Mouse (Mus musculus): ENCODE data around the gene Gm49416.
"Not testable (repeated sequence)": the region's sequence is repeated elsewhere in the genome, so short reads cannot be mapped to it uniquely, and the experiment has no call there.

Gm49416 gene

DNA sequence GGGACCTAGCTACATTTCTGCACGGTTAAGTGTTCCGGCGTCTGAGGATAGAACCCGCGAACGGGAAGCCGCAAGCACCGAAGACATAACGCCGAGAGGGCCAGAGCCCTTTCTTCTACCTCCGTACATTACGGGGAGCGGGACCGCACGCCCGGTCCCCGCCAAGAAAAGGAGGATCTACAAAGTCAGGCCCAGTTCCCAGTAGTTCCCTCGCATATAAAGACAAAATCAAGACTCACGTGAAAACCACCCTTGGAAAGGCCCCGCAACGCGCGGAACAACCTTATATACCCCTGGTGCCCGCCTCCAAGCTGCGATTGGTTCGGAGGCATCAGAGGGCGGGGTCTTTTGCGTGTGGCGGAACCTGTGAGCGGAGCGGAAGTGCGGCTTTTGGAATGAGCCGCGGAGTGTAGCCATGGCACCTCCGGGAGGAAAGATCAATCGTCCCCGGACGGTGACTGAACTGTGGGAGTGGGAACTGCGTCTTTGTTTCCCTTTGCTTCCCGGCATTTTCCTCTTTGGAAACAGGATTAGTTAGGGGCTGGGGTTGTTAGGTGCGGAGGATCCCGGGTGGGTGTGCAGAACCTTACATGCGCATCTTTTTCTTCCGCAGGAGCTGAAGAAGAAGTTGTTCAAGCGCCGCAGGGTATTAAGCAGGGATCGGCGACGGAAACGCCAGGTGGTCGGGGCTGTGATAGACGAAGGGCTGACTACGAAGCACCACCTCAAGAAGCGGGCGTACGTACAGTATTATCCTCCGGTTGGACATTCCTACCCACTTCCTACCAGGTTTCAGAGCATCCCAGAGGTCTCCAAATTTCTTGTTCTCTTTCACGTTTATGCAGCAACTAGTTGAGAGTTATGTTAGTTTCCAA lies at the start of gene Gm49416, which contains the start of gene 1810009A15Rik:
Gene Gm49416, plus strand, starts transcription at position 416 of the 875 bp plus-strand sequence.
Gene 1810009A15Rik, plus strand, starts transcription at position 343 of the 875 bp plus-strand sequence.
- DNase-seq (ENCODE audit: extremely low spot score, low read depth, low spot score), result peak; percentile 86

DNA sequence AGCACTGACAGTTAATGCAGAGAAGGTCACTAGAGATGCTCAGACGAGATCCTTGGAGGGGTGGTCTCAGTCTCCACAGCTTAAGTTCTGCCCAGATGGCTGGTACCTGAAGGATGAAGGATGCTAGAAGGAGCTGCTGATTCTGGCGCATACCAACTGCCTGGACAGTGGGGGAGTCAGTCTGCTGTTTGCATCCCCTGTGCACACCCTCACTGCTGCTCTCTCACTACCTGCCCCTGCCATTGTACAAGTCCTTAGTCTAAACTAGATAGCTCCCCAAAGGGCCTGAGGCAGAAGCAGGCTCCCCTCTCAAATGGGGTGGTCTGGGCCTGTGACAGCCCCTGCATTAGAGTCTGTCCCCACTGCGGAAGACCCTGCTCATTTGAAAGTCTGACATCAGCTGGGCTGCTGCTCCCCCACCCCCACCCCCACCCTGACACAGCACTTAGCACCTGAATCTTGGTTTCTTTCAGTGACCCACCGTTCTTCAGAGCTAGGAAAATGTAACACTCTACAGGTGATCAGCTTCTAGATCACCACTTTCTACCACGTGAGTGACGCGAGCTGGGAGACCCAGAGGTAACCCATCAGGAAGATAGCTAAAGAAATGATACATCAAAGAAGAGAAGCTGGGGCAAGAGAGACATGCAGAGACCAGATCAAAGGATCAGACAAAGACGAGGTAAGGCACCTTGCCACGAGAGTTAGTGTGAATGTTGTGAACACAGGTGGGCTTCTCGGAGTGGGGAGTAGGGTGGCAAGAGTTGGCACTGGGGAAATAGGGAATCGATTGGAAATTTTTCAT lies 49.4 kb upstream of the Gm49416 start, which contains the start of gene Gng3:
Gene Gng3, minus strand, starts transcription at position 92 of the 805 bp plus-strand sequence.
- DNase-seq (ENCODE audit: extremely low spot score, low read depth, low spot score), result no peak

DNA sequence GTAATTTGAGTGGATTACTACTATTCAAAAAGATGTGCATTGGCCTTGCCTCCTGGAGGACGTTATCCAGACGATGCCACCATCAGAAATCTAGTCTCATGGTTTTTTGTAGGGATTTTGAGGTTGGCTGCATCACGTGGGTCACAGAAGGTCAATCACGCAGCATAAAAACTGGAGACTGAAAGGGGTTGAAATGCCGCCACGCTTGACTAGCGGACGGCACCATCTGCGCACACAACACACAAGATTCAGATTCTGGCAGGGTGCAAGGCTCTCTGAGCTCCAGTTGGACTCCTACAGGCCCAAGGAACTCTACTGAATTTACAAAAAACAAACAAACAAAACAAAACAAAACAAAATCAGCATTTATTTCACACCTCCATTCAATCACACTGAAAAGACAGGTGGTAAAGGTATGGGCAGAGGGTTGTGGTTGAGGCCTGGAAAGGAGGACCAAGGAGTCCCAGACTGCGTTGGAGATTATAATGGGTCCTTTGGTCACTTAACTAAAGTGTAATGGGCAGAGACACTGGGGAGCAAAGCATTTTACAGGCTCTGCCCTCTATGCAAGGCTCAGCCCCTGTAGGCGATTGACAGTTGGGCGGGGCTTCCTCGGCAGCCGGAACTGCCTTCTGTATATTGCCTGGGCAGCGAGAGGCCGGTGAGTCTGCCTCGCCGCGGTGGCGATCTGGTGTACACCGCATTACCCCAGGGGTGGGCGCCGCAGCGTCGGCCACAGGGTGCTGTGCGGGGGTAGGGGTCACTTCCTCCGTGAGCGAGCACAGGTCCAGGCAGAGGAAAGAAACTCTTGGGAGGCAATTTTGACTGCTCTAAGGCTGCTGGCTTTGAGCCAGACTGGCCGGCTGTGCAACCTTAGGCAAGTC lies 48.6 kb upstream of the Gm49416 start:
- DNase-seq (ENCODE audit: extremely low spot score, low read depth, low spot score), result no peak

DNA sequence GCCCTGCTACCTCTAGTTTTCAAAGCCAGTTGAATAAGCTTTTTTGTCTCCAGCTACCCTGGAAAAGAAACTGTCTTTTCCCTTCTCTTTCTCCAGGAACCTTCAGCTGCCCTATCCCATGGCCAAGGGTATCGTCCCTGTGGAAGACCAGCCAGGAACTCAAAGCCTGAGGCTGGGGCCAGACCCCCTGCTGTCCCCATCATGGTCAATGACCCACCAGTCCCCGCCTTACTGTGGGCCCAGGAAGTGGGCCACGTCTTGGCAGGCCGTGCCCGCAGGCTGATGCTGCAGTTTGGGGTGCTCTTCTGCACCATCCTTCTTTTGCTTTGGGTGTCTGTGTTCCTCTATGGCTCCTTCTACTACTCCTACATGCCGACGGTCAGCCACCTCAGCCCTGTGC lies 47.7 kb upstream of the Gm49416 start:
- DNase-seq (ENCODE audit: extremely low spot score, low read depth, low spot score), result no peak

DNA sequence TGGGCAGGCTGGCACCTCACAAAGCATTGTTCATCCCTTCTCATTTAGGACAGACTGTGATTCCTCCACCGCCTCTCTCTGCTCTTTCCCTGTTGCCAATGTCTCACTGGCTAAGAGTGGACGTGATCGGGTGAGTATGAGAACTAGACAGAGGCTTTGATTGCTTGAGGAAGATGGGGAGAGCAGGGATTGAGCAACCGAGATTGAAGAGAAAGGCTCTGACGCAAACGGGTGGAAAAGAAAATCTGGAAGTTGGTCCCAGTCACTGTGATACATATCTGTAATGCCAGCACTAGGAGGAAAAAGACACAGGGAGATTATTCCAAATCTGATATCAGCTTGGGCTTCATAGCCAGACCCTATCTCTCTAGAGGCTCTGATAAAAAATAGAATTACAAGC lies 45.8 kb upstream of the Gm49416 start:
- DNase-seq (ENCODE audit: extremely low spot score, low read depth, low spot score), result no peak

- DNase-seq (ENCODE audit: extremely low spot score, low read depth, low spot score), result no peak
Observed at GRCm38 (mm10) chr19:8844371-8845129, 44.2 kb upstream of the Gm49416 start.

- DNase-seq (ENCODE audit: extremely low spot score, low read depth, low spot score), result no peak
Observed at GRCm38 (mm10) chr19:8848356-8848755, 40.4 kb upstream of the Gm49416 start.

DNA sequence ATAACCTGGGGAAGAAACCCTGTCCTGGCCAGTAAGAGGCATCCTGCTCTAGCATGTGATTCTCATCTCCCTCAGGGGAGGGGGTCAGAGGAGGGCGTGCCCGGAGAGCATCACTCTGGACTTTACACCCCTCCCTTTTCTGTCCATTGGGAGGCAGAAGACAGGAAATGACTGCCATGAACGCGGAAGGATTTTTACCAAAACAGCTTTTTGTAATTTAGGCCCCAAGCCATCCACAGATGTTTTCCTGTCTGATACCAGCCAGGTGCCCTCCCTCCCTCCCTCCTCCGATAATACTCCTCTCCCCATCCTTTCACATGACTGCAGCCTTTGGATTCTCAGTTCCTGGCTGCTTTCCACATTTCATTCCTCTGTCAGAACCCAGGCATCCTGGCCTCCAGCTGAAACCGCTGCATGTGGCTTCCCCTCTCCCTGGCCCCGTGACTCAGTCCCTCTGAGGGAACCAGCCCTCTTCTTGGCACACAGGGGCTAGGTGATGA lies 38.3 kb upstream of the Gm49416 start, which contains the start of gene Lrrn4cl:
Gene Lrrn4cl, plus strand, starts transcription at position 367 of the 500 bp plus-strand sequence.
- DNase-seq (ENCODE audit: extremely low spot score, low read depth, low spot score), result no peak

DNA sequence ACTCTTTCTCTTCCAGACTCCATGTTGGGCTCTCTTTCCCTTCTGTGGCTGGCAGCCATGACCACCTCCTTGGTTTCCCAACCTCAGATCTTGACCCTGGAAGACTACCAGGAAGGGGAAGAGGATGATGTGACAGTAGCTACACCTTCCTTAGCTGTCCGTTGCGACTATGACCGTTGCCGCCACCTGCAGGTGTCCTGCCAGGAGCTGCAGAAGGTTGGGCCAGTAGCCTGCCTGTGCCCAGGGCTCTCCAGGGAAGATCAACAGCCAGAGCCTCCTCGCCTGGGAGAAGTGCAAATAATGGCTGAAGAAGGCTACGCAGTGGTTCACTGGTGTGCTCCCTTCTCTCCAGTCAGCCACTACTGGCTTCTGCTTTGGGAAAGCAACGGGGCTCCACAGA lies 37.1 kb upstream of the Gm49416 start:
- DNase-seq (ENCODE audit: extremely low spot score, low read depth, low spot score), result no peak

DNA sequence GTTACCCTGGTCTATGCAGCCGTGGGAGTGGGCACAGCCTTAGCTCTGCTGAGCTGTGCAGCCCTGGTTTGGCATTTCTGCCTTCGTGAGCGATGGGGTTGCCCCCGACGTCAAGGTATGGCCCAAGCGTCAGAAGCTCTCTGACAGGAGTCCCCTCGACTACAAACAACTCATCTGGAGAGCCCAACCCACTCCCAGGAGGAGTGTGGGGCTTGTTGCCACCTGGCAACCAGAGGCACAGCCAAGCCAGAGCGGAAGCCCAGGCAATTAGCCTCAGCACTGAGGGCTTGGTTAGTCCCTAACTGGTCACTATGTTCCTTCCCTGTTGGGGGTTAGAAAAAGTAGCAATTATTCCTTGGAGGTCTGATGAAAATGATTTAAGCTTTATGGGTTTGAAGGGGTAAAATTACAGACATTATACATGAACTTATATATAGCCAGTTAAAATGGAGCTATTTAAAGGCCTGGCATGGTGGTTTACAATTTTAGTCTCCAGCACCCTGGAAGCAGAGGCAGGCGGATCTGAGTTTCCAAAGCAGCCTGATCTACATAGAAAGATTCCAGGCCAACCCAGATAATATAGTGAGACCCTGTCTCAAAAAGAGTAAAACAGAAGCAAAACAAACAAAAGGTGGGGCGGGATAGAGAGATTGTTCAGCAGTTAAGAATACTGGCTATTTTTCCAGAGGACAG lies 36.3 kb upstream of the Gm49416 start:
- DNase-seq (ENCODE audit: extremely low spot score, low read depth, low spot score), result no peak

DNA sequence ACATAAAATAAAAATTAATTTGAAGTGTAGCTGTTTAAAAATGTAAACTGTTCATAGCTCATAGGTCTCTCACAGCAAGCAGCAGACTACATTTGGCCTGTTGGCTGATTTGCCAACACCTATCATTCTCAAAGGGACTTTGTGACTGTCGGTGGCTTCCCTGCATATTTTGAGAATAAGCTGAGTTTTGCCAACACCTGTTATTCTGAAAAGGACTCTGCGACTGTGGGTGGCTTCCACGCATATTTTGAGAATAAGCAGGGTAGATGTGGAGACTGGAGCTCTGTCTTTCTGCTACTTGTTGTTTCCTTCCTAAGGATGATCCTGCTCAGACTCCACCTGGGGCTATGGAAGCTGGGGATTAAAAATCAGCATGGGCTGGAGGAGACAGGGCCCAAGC lies 35.6 kb upstream of the Gm49416 start:
- DNase-seq (ENCODE audit: extremely low spot score, low read depth, low spot score), result no peak

DNA sequence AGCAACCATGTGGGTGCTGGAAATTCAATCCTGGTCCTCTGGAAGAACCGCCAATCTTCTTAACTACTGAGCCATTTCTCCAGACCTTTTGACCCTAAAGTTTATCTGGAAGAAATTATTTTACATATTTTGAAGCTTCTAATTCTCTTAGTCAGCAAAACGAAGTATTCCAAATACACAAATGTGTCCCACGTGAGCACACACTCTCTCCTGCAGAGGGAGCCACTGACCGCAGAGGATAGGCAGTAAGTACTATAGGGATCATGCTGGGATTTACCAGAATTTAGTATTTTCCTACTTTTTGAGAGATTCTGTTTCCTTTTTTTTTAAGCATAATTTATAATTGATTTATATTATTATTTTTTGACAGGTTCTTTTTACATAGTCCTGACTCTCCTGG lies 31.0 kb upstream of the Gm49416 start:
- no peak for DNase-seq (ENCODE audit: extremely low spot score, low read depth, low spot score)

DNA sequence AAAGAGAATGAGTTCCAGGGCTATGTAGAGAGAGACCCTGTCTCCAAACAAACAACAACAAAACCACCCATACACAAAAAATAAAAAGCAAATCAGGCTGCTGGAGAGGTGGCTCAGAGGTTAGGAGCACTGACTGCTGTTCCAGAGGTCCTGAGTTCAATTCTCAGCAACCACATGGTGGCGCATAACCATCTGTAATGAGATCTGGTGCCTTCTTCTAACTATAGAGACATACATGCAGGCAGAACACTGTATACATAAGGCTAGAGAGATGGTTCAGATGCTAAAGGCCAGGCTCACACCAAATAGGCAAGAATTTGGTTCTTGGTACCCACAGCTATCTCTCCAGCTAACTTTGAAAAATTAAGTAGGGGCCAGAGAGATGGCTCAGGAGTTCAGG lies 29.7 kb upstream of the Gm49416 start:
- DNase-seq (ENCODE audit: extremely low spot score, low read depth, low spot score), result no peak

- no peak for DNase-seq (ENCODE audit: extremely low spot score, low read depth, low spot score)
Observed at GRCm38 (mm10) chr19:8864265-8864664, 24.5 kb upstream of the Gm49416 start.

- DNase-seq (ENCODE audit: extremely low spot score, low read depth, low spot score), result not testable (repeated sequence)
Observed at GRCm38 (mm10) chr19:8870381-8870780, 18.3 kb upstream of the Gm49416 start.

- DNase-seq (ENCODE audit: extremely low spot score, low read depth, low spot score), result no peak
Observed at GRCm38 (mm10) chr19:8870838-8871237, 17.9 kb upstream of the Gm49416 start.

- DNase-seq (ENCODE audit: extremely low spot score, low read depth, low spot score), result peak; percentile 79
Observed at GRCm38 (mm10) chr19:8871267-8872186, 17.2 kb upstream of the Gm49416 start, which contains the start of gene Ubxn1. Ubxn1 (plus strand) TSS chr19:8871496.

DNA sequence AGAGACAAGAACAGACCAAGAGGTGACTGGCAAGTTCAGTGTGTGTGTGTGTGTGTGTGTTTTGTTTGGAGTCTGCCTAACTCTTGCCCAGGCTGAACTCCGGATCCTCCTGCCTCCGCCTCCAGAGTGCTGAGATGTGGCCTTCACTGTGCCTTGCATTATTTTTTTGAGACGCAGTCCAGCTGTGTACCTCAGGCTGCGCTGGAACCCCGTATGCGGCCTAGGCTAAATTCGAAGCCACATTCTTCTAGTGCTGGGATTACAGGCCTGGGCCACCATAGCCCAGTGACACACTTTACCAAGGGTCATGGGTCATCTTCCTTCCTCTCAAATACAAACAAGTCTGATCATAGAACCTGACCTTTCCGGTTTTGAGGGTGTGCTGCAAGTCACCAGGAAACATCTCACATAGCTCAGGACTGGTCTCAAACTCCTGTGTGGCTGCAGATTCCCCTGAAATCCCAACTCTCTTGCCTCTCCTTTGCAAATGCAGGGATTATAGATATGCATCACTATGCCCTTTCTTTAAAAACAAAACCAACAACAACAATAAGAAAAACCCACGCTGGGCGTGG lies 16.4 kb upstream of the Gm49416 start:
- no peak for DNase-seq (ENCODE audit: extremely low spot score, low read depth, low spot score)
